Mouse (Mus musculus) heart, adult 9 months (tissue): ENCODE measurements around the gene Ampd3.

Experiments
- DNase-seq, 2 experiments: peaks; one replicate each; pipeline ENCODE4 v3.0.0; 2022; ENCODE audit warnings: low spot score in 2 of 2

Ampd3 gene

DNA sequence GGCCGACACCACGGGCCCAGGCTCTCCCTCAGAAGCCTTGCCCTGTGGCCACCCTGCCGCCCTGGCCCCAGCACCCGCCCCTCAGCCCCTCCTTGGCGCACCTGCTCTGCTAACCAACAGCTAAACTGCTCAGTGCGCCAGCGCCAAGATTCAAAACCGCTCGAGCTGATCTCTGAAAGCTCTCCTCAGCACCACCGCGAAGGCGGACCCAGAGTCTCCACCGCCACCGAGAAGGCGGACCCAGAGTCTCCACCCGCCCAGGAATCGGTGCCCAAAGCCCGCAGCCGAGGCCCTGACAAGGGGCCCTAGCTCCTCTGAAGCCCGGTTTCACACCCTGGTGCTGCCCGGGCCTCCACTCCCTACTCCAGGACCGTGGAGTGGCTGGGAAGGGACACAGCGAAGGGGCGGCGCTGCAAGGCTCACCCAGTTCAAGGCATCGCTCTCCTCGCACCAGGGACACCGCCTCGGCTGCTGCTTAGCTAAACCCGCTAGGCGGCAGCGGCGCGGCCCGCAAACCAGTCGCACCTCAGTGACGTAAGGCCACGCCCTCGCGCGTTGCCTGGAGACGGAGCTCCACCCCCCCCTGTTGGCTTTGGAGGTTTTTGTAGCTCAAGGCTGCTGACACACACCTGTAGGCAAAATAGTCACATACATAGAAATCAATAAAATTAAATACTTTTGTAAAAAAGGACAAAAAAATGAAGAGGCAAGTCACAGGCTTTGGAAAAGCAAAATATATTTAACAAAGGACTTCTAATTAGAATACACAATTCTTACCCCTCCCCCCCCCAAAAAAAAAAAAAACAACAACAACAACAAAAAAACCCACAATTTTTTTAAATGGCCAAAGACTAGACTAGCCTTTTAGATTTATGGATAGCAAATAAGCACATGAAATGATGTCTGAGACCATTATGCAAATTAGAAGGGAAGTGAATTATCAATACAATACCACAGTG lies 76.2 kb downstream of the Ampd3 start, which contains the start of gene Rnf141:
TSS of gene Rnf141 (minus strand) at position 542 of the 959 bp plus-strand sequence.
- DNase-seq, result peak; percentile 89 to 91

DNA sequence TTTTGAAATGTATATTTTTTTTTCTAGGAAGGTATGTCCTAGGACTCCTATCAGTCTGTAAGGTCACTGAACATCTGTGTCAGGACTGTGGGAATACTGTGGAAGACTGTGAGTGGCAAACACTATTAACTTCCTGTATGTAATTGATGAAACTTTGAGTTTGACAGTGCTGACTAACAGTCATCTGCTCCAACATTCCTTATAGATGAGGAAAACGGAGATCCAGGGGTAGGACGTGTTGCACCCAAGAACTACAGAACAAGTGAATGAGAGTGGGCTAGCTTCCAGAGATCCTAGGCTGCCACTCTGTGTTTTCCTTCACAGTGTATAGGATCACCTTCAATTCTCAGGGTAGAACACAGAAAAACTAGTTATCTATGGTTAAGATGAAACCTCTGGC lies 79.3 kb downstream of the Ampd3 start:
- DNase-seq, result no peak

DNA sequence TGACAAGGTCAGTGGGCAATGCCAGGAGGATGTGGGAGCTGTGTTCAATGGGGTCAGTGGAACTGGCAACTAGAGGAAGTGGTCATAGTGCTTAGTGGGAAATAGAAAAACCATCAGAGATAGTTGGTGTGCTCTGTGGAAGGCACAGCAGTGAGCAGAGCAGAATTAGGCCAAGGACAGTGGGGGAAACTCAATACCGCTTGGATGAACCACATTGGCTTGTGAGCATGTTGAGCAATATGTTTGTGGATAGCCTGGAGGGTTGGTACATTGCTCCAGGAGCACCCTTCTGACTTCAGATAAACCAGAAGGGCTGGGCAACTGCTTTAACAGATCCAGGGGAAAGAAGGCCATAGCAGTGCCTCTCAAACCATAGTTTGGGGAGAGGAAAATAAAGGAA lies 80.4 kb downstream of the Ampd3 start:
- no peak for DNase-seq

DNA sequence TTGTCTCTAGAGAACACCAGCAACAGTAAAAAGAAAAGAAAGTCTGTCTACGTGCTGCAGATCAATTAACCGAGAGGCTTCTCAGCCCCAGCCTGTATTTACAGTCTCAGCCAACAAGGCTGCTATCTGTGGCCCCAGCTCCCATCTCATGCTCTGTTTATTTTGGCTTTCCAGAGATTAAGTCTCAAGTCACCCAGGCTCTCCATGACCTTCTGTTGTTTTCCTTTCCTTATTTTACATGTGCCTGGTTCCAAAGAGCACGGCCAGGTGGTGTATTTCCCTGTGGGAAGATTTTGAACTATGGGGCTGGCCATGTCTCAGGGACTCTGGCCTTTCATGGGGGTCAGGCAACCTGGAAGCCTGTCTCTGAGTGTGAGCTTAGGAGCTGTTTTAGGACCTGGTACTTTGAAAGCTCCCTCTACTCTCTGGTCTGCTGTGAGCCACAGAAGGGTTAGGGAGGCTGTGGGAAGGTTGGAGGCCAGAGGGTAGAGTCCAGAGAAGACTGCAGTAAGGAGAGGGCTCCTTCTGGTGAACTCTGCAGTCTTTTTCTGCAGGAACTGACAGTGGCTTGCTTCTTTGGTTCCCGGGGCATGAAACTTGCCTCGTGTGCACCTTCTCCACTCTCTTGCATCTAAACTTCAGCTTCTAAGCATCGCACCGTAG lies 83.7 kb downstream of the Ampd3 start:
- DNase-seq, result no peak

DNA sequence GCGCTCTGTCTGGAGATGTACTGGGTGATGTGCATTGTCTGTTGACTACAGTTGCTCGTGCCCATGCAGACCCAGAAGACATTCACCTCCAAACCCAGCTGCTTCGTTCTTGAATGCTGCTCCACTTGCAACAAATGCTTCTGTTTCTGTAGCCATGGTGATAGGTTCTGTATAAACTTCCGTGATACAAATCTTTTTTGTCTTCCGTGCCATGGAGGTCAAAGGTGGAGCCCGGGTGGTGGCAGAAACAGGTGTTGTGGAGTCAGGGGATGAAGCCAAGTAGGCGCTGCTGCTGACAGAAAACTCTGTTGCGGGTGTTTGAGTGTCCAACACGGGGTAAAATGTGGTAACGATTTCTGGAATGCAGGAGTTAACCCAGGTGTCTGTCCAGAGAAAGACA lies 85.6 kb downstream of the Ampd3 start:
- DNase-seq, result no peak

DNA sequence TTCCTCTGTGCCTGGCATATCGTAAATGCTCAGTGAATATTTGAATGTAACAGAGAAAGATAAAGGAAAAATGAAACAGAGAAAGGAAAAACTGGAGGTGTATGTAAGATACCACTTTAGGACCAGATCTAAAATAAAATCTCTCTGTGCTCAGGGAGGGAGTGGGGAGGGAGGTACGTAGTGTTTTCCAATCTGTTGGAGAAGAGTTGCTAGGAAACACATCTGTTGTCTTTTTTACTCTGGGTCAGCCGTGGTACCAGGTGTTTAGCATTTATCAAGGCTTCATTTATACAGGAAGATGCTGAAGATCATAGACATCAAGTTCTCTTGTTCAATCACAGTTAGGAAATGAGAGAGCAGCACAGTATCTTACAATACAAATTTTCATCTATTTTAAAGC lies 86.5 kb downstream of the Ampd3 start:
- DNase-seq, result no peak

DNA sequence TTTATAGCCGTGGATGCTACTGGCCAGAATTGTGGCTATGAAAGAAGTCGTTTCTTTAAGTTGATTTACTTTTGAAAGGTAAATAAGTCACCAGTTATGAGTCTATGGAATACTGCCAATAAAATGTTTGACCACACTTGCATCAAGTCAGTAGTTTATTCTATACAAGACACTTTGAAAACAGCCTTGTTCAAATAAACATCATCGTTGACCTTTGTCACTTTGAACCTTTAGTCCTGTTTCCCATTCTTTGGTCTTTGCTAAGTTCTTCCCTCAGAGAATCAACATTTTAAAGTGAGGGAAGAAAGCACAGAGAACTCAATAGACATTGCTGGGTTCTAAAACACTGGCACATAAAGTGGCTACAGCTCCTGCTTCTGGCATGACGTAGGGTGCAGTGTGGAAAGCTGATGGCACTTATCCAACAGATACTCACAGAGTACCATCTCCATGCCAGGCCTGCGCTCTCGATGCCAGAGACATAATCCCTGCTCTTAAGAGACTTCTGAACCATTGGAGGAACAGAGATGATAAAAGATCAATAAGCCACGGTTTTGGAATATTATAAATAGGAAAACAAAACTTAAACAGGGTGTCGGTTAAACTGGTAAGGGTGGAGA lies 87.0 kb downstream of the Ampd3 start:
- DNase-seq, result no peak

DNA sequence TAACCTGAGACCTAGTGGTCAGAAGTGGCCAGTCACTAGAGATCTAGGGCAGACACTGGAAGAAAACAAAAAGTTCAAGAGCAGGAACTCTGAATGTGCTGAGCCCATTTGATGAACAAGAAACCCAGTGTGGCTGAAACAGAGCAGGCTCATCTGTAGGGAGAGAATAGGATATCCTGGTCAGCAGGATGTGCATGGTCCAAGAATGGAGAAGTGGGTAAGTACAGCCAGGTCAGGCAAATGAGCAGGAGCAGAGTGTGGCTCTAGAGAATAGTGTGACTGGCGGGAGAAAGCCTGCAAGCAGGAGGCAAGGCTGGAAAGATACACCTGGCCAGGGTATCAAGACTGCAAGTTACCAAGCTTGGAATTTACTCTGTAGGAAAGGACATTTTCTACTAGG lies 87.6 kb downstream of the Ampd3 start:
- DNase-seq, result no peak

DNA sequence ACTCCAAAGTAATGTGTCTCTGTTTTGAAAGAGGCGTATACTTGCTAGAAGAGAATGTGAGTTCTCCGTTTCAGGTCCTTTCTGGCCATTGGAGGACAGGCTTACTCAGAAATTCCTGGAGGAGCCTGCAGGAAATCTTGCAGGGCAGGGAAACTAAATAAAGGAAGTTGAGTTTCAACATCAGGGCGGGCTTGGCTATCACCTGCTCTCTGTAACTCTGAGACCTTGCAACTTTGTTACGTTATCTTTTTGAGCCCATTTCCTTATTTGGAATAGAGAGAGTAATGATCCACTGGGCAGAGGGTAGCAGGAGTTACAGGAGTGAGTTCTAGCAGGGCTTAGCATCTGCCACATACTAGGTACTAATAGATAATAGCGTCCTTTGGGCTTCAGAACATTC lies 92.1 kb downstream of the Ampd3 start:
- peak; percentile 30 to 41 for DNase-seq
